Mouse (Mus musculus): ENCODE measurements around the gene Rilp.

The Rilp gene

DNA sequence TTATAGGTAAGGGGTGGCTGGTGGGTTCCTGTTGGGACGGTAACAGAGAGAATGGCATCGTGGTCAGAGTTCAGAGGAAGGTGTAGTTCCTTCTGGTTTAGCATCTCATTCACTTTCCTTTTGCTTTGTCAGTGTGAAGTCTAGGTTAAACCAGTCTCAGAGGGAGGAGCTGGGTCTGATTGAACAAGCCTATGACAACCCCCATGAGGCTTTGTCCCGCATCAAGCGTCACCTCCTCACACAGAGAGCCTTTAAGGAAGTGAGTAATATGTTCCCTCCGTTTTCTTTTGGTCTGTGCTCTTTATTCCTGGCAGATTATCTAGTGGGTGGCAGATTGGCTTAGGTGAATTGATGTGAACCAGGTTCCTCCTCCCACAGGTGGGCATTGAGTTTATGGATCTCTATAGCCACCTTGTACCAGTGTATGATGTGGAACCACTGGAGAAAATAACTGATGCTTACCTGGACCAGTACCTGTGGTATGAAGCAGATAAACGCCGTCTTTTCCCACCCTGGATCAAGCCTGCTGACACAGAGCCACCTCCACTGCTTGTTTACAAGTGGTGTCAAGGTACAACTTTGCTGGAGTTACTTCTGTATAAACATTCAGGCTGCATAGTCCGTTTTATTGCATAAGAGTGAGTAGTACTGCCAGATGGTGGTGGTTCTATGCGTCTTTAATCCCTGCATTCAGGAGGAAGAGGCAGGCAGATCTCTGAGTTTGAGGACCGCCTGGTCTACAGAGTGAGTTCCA, 15.4 kb upstream of the Rilp start:
- no peak for DNase-seq

DNA sequence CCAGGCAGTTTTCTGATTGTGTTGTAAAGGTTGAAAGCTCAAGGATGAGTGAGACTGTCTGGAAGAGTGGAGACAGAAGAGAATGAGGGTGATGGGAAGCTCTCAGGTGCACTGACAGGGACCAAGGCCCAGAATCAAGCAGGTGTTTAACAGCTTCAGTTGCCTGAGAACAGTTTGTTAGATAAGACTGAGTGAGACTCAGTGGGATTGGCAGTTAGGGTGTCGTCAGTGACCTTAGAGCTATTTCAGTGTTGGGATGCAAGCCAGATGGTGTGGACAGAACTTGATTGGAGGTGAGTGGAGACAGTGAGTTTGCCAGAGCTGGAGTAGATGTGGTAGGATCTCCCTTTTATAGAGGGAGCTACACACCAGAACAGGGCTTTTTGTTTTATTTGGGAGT, 11.8 kb upstream of the Rilp start:
- no peak for DNase-seq

DNA sequence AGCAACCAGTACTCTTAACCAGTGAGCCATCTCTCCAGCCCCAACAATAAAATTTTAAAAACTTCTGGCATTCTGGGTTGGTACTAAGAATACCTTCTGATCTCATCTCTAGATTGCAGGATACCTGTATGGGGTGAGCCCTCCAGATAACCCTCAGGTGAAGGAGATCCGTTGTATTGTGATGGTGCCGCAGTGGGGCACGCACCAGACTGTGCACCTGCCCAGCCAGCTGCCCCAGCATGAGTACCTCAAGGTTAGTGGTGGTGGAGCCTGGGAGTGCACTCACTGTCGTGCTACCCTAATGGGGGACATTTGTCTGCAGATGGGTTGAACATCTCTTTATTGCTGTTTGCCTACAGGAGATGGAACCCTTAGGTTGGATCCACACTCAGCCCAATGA, 1.7 kb upstream of the Rilp start:
- no peak for DNase-seq

DNA sequence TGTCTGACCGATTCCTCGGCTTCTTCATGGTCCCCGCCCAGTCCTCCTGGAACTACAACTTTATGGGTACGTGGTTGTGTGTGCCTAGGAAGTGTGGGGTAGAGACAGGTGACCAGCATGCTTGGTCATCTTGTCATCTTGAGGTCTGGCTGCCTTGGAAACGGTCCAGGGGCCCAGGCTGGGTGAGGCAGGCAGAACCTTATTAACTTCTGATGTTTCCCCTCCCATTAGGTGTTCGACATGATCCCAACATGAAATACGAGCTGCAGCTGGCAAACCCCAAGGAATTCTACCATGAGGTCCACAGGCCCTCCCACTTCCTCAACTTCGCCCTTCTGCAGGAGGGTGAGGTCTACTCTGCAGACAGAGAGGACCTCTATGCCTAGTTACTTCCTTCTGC, 990 bp upstream of the Rilp start:
- peak; percentile 29 for DNase-seq

DNA sequence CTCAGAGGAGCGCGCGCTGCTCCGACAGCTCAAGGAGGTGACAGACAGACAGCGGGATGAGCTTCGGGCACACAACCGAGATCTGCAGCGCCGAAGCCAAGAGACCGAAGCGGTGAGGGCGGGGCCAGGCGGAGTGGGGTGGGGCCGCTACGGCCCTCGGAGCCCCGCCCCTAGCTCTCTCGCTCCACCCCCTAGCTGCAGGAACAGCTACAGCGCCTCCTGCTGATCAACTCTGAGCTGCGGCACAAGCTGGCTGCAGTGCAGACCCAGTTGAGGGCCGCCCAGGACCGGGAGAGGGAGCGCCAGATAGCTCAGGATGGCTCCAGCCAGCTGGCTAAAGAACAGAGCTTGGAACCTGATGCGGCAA, 716 bp downstream of the Rilp start:
- DNase-seq, result peak; percentile 96

DNA sequence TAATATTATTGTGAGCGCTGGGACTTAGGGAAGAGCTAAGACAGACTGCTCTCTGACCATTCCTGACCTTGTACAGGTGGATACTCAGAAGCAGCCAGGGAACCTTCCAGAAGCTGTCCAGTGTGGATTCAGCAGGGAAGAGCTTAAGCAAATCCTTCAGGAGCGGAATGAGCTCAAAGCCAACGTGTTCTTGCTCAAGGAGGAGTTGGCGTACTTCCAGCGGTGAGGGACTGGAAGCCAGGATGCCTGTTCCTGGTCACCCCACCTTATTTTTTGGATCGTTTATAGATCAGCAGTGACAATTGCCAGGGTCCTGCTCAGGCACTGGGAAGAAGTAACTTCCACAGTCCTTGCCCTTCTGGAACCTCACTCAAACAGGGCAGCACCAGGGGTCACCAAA, 1.3 kb downstream of the Rilp start:
- DNase-seq, result peak; percentile 38

DNA sequence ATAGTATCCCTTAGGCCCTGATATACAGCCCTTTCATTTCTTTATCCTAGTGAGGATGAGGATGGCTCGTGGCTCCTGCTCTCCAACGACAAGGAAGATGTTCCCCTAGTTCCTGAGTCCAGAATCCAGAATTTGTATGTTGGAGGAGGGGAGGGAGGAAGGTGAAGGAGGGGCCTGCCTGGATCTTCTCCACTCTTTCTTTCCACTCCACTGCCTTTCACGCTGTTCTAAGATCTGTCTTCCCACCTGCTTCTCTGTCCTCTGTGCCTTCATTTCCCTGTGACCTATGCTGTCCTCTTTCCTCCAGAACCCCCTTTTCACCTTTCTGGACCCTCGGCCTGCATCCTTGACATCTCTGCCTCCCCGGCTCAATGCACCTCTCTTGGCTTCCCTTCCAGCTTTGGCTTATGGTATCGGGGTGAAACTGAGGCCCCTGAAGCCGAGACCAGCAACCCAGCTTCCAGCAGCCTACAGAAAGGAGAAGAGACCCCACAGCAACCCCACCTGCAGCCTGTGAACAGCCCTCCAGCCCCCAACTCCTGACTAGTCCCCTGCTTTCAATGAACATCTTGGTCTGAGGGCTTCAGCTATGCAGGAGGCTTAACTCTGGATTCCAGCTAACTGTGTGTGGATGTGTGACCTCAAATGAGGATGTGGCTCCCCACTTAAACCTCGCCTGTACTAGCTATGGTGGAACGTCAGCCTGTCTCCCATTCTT, 2.6 kb downstream of the Rilp start:
- no peak for DNase-seq

DNA sequence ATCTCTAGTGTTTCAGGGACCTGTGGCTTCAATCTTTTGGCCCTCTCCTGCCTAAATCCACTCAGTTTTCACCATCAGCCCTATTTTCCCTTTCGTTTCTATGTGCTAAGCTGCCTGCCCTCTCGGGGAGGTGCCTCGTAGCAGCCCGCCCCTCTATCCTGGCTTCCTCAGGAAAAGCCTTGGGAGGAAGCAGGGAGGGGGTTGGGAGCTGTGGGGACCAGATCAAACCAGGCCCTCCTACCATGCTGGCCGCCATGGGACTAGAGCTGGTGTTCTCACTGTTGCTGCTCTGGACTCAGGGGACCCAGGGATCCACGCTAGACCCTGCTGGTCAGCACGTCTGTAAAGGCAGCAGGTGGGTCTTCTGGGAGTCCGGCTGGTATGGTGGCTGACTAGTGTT, 3.4 kb downstream of the Rilp start, which contains the start of gene Scarf1:
Gene Scarf1, plus strand, starts transcription at position 205 of the 400 bp plus-strand sequence.
- DNase-seq, result peak; percentile 66

DNA sequence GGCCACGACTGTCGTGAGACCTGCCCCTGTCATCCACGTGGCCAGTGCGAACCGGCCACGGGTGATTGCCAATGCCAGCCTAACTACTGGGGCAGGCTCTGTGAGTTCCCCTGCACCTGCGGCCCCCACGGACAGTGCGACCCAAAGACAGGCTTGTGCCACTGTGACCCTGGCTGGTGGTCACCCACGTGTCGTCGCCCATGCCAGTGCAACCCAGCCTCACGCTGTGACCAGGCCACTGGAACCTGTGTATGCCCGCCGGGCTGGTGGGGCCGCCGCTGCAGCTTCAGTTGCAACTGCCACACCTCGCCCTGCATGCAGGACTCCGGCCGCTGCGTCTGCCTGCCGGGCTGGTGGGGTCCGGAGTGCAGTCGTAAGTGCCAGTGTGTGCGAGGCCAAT, 5.3 kb downstream of the Rilp start:
- DNase-seq, result no peak

DNA sequence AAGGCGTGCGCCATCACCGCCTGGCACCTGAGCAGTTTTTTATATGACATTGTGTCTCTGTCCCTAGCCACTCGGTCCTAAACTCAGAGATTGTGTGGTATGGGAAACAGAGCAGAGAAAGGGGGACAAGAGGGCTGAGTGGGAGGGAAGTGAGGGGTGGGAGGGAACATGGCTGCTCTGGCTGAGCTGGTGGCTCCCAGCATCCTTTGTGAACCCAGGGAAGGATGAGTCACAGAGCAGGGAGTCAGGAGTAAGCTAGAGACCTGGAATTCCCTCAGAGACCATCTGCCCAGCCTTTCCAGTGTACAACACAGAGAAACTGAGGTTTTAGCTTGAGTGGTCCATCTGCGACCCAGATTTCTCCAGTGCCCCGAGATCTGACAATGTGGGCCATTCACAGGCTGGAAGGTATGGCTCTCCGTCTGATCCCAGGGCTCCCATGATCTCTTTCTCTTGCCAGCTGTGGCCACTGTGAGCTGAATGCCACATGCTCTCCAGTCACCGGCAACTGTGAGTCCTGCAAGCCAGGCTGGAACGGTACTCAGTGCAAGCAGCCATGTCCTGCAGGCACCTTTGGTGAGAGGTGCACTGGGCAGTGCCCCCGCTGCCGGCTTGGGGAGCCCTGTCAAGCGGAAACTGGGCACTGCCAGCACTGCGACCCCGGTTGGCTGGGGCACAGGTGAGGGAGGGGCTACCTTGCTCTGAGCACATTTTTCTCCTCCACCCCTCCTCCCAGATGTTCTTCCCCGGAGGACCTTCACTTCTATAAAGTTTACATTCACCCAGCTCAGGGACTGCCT, 10.1 kb downstream of the Rilp start:
- no peak for DNase-seq

DNA sequence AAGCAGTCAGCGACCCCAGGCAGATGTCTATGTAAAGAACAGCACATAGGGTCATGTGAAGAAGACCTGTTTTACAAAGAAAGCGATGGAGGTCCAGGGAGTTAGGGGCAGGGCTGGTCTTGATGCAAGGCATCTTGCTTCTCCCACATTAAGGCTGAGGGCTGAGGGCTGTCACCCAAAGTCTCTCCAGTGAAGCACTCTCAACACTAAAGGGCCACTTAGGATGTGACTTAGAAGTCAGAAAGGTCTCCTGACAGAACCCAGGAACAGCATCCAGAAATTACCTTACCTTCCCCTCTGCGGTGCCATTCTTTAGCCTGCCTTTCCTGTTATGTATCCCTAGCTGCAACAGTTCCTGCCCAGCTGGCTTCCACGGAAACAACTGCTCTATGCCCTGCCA, 11.7 kb downstream of the Rilp start:
- DNase-seq, result no peak

DNA sequence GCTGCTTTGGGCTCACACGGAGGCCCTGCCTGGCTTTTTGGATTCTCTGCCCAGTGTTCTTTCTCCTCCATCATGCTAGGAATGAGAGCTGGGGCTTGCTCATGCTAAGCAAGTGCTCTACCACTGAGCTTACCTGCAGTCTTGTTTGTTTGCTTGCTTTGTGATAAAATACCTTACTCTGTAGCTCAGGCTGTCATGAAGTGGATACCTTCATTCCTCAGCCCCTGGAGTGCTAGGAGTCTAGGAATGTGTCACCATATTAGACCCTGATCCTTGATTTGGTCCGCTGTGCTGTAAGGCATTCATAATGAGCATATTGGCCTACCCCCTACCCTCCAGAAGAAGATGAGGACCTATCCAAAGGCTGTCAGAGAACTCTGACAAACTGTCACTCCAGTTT, 12.9 kb downstream of the Rilp start:
- no peak for DNase-seq

DNA sequence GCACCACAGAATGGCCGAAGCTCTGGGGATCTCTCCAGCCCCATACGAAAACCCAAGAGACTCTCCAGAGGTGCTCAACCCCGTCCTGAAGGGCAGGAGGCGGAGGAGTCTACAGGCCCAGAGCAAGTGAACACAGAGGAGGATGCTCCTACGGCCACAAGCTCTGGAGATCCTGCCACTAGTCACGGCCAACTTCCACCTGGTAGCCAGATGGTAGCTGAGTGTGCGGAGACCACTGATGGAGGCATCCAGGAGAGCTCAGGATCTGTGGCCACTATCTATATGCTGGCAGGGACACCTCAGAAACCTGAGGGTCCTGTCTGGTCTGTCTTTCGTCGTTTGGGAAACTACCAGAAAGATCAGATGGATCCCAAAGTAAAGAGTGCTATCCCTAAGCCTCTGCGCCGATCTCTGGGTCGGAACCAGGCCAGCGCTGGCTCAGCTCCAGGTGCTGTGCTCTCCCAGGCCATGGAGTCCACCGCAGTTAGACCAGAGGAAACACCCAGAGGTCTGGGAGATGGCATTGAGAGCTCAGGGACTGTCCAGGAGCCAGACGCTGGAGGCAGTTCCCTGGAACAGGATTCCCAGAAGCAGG, 15.7 kb downstream of the Rilp start:
- no peak for DNase-seq

DNA sequence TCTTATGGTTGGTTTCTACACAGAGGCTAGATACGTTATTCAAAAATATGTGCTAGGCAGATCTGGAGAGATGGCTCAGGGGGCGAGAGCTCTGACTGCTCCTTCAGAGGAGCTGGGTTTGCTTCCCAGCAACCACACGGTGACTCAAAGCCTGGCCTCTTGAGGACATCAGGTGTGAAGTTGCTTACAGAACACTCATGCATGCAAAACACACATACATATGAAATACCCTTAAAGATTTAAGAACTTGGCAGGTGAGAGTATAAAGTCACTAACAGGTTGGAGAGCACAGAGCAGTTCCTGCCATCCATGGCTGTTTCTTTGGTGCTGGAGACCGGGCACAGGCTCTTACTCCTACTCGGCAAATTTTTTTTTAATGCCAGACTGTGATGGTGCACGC, 17.0 kb downstream of the Rilp start:
- no peak for DNase-seq

DNA sequence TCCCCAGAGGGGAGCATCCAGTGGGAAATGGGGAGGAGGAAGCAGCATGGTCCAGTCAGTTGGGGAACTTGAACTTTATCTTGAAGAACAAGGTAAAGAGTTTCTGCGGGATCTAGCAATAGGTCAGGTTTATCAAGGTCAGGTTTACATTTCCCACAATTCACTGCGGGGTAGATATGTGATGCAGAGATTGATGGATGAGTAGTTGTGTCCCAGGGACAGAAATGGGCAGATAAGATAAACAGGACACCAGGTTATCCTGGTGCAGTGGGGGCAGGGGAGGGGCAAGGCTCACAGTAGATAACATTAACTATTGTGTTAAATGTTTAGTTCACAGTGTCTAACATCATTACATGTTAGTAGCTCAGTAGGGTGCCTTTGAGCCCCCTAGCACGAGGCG, 19.9 kb downstream of the Rilp start:
- DNase-seq, result no peak

DNA sequence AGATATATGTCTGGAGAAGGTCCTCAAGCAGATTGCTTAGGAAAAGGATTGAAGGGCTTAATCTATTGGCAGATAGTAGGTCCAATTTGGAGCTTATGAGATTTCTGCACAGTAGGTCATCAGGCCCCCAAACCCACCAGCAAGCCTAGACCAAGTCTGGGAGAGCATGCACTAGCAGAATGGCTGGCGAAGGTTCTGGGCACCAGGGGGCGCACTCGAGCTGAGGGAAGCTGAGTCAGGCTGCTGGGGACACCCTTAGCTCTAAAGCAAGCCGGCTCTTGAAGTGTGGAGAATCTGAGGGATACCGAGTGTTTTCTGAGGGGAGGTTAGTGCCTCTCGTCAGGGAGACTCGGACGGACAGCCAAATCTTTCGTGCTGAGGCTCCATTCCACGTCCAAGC, 20.4 kb downstream of the Rilp start:
- DNase-seq, result peak; percentile 97

DNA sequence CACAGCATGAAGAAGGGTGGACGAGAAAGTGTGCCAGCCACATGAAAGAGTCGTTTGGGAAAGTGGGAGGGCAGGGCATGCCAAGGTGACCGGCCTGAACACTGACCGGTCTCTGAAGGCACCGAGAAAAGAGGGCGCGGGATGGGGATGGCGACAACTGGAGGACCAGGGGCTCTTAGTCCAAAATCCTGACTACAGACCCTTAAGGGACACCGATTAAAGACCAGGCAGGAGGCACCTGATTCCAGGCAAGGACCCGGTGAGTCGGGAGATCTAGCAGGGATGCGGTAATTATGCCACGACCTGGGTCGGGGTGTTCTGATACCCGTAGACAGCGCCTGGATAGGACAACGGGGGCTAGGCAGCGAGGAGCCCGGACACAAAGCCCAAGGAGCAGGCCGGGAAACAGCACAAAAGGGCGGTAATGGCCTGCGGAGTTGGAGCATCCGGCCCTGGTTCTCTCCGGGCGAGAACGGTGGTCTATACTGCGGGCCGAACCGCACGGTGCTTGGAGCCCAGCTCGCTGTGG, 21.0 kb downstream of the Rilp start:
- DNase-seq, result no peak

DNA sequence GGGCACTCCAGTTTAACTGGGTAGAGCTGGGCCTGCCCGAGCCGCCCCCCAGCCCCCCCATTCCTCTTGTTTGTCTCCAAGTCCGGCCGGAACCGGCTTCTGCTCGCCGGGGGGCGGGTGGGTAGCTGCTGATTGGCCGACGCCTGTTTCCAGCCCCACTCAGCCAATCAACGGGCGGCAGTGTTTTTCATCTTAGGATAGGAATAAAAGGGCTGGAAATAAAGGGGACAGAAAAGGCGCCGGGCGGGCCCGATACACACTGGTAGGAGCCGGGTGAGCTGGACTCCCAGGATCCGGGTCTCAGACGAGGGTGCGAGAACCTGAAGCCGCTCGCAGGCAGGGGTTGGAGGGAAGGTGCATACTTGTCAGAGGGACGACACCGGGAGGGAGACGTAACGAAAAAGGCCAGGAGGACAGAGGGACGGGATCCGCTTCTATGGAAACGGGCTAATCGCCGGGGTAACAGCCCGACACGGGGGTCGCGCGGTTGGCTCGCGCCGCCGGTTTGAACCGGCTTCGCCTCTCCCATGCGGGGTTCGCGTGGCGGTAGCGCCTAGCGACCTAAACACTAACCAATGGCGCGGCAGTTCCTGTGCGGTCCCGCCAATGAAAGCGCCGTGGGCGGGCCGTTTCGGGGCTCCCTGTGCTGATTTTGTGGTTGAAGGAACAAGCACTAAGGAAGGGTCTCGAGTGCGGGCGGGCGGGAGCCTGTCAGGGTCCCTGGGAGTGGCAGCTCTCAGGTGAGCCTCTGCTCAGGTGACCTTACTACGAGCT, 21.8 kb downstream of the Rilp start, which contains the start of gene Slc43a2:
Gene Slc43a2, plus strand, starts transcription at position 226 of the 774 bp plus-strand sequence.
- DNase-seq, result peak; percentile 96

DNA sequence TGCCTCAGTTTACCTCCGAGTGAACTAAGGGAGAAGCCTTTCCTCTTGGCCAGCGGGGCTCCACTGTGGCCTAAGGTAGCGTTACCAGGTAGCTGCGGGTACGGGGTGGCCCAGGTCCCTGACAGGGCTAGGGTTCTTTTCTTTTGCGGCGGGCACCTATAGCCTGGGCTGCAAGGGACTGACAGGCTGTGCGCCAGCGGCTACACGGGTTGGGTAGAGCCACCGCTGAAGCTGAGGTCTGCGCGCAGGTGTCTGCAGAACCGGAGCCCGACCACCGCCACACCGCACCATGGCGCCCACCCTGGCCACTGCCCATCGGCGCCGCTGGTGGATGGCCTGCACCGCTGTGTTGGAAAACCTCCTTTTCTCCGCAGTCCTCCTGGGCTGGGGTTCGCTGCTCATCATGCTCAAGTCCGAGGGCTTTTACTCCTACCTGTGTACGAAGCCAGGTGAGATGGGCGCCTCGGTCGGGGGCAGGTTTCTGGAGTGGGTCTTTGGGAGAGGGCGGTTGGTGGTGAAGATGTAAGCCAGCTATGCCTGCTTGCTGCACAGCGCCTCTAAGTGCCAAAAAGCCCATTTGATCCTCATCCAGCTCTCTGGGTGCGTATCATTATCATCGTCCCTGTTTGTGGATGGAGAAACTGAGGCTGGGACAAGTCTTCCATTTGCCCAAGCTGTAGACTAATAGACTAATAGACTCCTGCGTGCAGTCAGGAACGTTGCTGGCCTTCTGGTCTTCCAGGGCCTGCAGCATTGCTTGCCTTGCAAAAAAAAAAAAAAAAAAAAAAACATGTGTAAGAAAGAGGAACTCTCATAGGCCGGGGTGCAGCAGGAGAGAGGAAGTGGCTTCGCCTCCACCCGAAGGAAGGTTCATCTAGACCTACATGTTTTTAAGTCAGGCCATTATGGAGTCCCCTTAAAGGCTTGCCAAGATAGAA, 22.7 kb downstream of the Rilp start:
- DNase-seq, result no peak

DNA sequence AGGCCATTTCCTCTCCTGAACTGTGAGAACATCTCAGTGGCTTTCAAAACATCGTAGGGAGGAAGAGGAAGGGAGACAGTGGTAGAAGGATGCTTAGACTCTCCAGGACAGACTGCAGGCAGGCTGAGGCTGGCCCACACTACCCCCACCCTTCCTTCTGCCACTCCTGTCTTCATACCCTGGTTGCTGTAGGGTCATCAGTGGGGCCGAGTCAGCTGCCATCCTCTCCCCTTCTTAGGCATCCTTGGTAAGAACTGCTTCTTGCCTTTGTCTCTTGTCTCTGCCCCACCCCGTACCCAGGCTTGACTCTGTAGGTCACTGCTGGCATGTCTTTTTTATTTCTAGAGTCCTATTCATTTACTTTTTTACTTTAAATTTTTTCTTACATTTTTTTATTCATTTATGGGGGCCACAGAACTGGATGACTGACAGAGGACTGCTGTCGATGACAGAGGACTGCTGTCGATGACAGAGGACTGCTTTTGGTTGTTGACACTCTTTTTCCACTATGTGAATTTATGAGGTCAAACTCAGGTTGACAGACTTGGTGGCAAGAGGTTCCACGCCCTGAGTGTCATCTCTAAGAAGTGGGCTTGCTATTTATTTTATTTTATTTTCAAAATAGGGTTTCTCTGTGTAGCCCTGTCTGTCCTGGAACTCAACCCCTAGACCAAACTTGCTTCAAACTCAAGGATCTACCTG, 23.6 kb downstream of the Rilp start:
- DNase-seq, result no peak
